Mouse (Mus musculus): ENCODE measurements around the gene Chaf1a. TPM values are rescaled to one million over a fixed set of nuclear protein-coding genes. Genes with fewer than 3 reads are reported as not detected.

Gene Chaf1a
- polyA plus RNA-seq, 1 experiment: 73.6 TPM

- H3K4me3 ChIP-seq (replicated peaks; ENCODE audit: control insufficient read depth, low read depth, low read length): peak overlapping the region; percentile 69
- TF ChIP-seq CTCF (IDR thresholded peaks at IDR 0.05; ENCODE audit: control insufficient read depth, insufficient read depth, low read length) (no peak), POLR2A (IDR thresholded peaks at IDR 0.05; ENCODE audit: borderline replicate concordance, control insufficient read depth, low read depth, low read length) (no peak)
- peak overlapping the region; percentile 59; the same call in 1 of the 2 replicates for H3K27ac ChIP-seq (ENCODE audit: control insufficient read depth, insufficient read depth, low read depth, low read length, poor library complexity)
- under 1% methylated on average over 21 of the region's 21 CpGs for WGBS
- H3K4me1 ChIP-seq (ENCODE audit: control insufficient read depth, insufficient read depth, low read length): peaks cover 3% of the 10 kb centered on the region; the same call in 1 of the 2 replicates
Observed at GRCm38 (mm10) chr17:56008356-56009087, 31.7 kb upstream of the Chaf1a start.

GRCm38 (mm10) chr17:56009088-56009961, 30.9 kb upstream of the Chaf1a start:
- peak; percentile 89; the same call in 1 of the 2 replicates for TF ChIP-seq POLR2A (IDR thresholded peaks at IDR 0.05; ENCODE audit: borderline replicate concordance, control insufficient read depth, low read depth, low read length)
- TF ChIP-seq CTCF (IDR thresholded peaks at IDR 0.05; ENCODE audit: control insufficient read depth, insufficient read depth, low read length): peak; percentile 16; the same call in 1 of the 2 replicates
- peaks cover 3% of the 10 kb centered on the region; the same call in 1 of the 2 replicates for H3K4me1 ChIP-seq (ENCODE audit: control insufficient read depth, insufficient read depth, low read length)
- WGBS: under 1% methylated on average over 62 of the region's 62 CpGs
- H3K27ac ChIP-seq (ENCODE audit: control insufficient read depth, insufficient read depth, low read depth, low read length, poor library complexity): peak overlapping the region; percentile 59
- H3K4me3 ChIP-seq (replicated peaks; ENCODE audit: control insufficient read depth, low read depth, low read length): peak overlapping the region; percentile 69

GRCm38 (mm10) chr17:56009962-56010240, 30.3 kb upstream of the Chaf1a start:
- peak overlapping the region; percentile 12 for H3K4me3 ChIP-seq (replicated peaks; ENCODE audit: control insufficient read depth, low read depth, low read length)

GRCm38 (mm10) chr17:56010255-56010654, 30.0 kb upstream of the Chaf1a start:
- TF ChIP-seq POLR2A (IDR thresholded peaks at IDR 0.05; ENCODE audit: borderline replicate concordance, control insufficient read depth, low read depth, low read length) (no peak), CTCF (IDR thresholded peaks at IDR 0.05; ENCODE audit: control insufficient read depth, insufficient read depth, low read length) (no peak)
- Histone ChIP-seq H3K4me3 (replicated peaks; ENCODE audit: control insufficient read depth, low read depth, low read length) (no peak overlapping the region), H3K27ac (ENCODE audit: control insufficient read depth, insufficient read depth, low read depth, low read length, poor library complexity) (no peak overlapping the region), H3K4me1 (ENCODE audit: control insufficient read depth, insufficient read depth, low read length) (peaks cover 3% of the 10 kb centered on the region; the same call in 1 of the 2 replicates)
- WGBS: 62% methylated on average over 14 of the region's 14 CpGs

More at GRCm38 (mm10) chr17:56009962-56010240, 30.3 kb upstream of the Chaf1a start:
- TF ChIP-seq POLR2A (IDR thresholded peaks at IDR 0.05; ENCODE audit: borderline replicate concordance, control insufficient read depth, low read depth, low read length) (no peak), CTCF (IDR thresholded peaks at IDR 0.05; ENCODE audit: control insufficient read depth, insufficient read depth, low read length) (no peak)
- Histone ChIP-seq H3K4me1 (ENCODE audit: control insufficient read depth, insufficient read depth, low read length) (peaks cover 3% of the 10 kb centered on the region; the same call in 1 of the 2 replicates), H3K27ac (ENCODE audit: control insufficient read depth, insufficient read depth, low read depth, low read length, poor library complexity) (no peak overlapping the region)
- 59% methylated on average over 2 of the region's 2 CpGs for WGBS

GRCm38 (mm10) chr17:56010681-56011080, 29.6 kb upstream of the Chaf1a start:
- H3K4me1 ChIP-seq (ENCODE audit: control insufficient read depth, insufficient read depth, low read length): peaks cover 3% of the 10 kb centered on the region; the same call in 1 of the 2 replicates
- 5% methylated on average over 9 of the region's 9 CpGs for WGBS
- TF ChIP-seq CTCF (IDR thresholded peaks at IDR 0.05; ENCODE audit: control insufficient read depth, insufficient read depth, low read length): peak; percentile 96
- TF ChIP-seq POLR2A (IDR thresholded peaks at IDR 0.05; ENCODE audit: borderline replicate concordance, control insufficient read depth, low read depth, low read length): 0 out of 2 replicates have a peak, but pooled peaks have one; percentile 33
- H3K4me3 ChIP-seq (replicated peaks; ENCODE audit: control insufficient read depth, low read depth, low read length): no peak overlapping the region
- H3K27ac ChIP-seq (ENCODE audit: control insufficient read depth, insufficient read depth, low read depth, low read length, poor library complexity): no peak overlapping the region

- TF ChIP-seq CTCF (IDR thresholded peaks at IDR 0.05; ENCODE audit: control insufficient read depth, insufficient read depth, low read length): no peak
- no peak for TF ChIP-seq POLR2A (IDR thresholded peaks at IDR 0.05; ENCODE audit: borderline replicate concordance, control insufficient read depth, low read depth, low read length)
- no peak overlapping the region for H3K4me3 ChIP-seq (replicated peaks; ENCODE audit: control insufficient read depth, low read depth, low read length)
- no peak overlapping the region for H3K27ac ChIP-seq (ENCODE audit: control insufficient read depth, insufficient read depth, low read depth, low read length, poor library complexity)
- peaks cover 3% of the 10 kb centered on the region; the same call in 1 of the 2 replicates for H3K4me1 ChIP-seq (ENCODE audit: control insufficient read depth, insufficient read depth, low read length)
- WGBS: 86% methylated on average over 7 of the region's 7 CpGs
Observed at GRCm38 (mm10) chr17:56011441-56011840, 28.8 kb upstream of the Chaf1a start.

- peaks cover 4% of the 10 kb centered on the region for H3K4me1 ChIP-seq (ENCODE audit: control insufficient read depth, insufficient read depth, low read length)
- no peak for TF ChIP-seq POLR2A (IDR thresholded peaks at IDR 0.05; ENCODE audit: borderline replicate concordance, control insufficient read depth, low read depth, low read length)
- TF ChIP-seq CTCF (IDR thresholded peaks at IDR 0.05; ENCODE audit: control insufficient read depth, insufficient read depth, low read length): no peak
- H3K27ac ChIP-seq (ENCODE audit: control insufficient read depth, insufficient read depth, low read depth, low read length, poor library complexity): no peak overlapping the region
- H3K4me3 ChIP-seq (replicated peaks; ENCODE audit: control insufficient read depth, low read depth, low read length): no peak overlapping the region
- WGBS: 91% methylated on average over 9 of the region's 9 CpGs
Observed at GRCm38 (mm10) chr17:56015293-56015692, 24.9 kb upstream of the Chaf1a start.

GRCm38 (mm10) chr17:56016382-56016781, 23.9 kb upstream of the Chaf1a start:
- Histone ChIP-seq H3K4me3 (replicated peaks; ENCODE audit: control insufficient read depth, low read depth, low read length) (no peak overlapping the region), H3K4me1 (ENCODE audit: control insufficient read depth, insufficient read depth, low read length) (peaks cover 2% of the 10 kb centered on the region), H3K27ac (ENCODE audit: control insufficient read depth, insufficient read depth, low read depth, low read length, poor library complexity) (no peak overlapping the region)
- TF ChIP-seq POLR2A (IDR thresholded peaks at IDR 0.05; ENCODE audit: borderline replicate concordance, control insufficient read depth, low read depth, low read length): no peak
- TF ChIP-seq CTCF (IDR thresholded peaks at IDR 0.05; ENCODE audit: control insufficient read depth, insufficient read depth, low read length): no peak
- WGBS: 89% methylated on average over 8 of the region's 8 CpGs
